Mouse (Mus musculus): ENCODE measurements at regions not wholly inside any gene's neighbourhood (a gene's known extent, or its start where the extent isn't known, plus 50 kb on each side); places are given as distances from the start of the nearest gene placed in this dataset.

DNA sequence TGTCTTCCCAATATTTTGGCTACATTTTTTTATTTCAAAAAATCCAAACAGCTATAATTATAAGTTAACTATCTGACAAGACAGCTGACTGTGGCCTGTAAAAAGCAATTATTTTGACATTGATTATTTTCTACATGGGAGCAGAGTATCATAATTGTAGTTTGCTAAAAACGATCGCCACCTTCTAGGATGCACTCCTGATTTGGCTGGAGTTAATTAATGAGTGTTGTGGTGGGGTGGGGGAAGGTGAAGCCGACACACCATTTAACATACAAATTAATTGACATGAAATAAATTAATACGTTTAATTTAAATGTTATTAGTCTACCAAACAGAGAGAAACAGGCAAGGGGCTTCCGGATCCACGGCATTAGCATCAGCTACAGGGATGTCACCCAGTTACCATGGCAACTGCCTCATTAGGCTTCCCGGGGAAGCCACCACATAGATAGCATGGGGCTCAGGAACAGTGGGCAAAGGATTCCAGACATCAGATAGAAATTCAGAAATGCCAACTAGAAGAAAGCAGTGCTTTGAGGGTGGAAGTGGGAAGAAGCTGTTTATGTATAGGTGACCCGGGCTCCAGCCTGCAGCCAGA lies 255.9 kb downstream of the Prdm2 start:
- DNase-seq, result no peak

DNA sequence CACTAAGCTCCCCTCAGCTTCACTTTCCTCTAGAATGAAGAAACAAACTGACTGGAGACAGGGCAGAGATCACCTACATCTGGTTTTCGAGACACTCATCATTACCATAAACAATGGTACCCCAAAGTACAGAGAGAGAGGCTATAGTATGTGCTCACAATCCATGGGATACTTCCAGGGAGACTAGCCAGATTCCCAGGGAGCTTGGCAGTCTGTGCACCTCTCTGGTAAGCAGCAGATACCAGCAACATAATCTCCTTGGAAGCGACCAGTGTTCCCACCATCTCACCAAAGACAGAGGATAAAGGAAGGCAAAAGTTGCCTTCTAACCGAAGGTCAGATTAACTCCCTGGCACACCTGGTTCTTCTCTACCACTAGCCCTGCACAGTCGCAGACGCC lies 256.4 kb downstream of the Prdm2 start:
- DNase-seq, result no peak

DNA sequence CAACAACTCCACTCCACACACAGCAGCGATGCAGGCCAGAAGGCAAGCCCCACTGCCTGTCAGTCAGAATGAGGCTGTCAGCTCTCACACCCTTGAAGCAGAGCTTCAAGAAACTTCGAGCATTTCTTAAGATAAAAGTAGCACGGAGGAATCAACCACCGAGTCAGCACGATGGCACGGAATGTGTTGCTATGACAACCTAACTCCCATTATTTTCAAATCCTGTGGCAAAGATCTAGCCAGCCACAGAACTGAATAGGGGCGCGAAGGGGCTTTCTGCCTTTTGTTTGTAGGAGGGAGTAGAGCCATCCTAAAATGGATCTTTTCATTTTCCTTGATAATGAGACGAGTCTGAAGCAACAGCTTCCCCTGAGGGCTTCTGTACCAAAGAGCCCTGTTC lies 259.1 kb downstream of the Prdm2 start:
- DNase-seq, result no peak

DNA sequence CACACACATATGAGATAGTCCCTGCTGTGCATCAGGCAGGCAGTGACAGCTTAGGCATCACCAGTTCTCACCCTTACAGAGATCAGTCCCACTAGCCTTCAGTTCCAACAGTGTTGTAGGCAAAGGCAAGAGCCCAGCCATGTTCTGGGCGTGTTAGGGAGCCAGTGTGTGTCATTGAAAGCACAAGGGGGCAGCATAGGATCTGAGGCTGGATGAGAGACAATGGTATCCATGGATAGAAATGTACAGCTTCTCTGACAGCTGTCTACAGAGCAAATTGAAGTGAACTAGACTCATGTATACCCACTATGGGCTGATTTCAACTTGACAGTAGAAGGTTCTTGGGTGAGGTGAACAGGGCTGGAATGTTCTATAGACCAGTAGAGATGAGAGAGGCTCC lies 259.9 kb downstream of the Prdm2 start:
- no peak for DNase-seq

DNA sequence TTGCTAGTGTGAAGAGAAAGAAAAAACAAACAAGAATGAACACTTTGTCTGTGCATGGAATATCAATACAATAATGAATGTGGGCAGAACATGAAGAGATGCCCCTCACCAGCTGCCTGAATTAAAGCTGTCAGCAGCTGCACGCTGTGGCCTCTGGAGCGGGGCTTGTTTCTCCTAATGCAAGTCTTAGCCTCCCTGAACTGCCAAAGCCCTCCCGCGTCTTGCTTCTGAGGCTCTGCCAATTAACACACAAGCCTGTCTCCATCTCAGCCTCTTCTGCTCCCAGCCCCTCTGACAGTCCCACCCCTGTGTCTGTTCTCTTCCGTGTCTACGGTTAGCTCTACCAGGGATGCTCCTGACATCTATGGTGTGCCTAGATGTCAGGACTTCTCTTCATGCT lies 265.1 kb downstream of the Prdm2 start:
- DNase-seq, result no peak

DNA sequence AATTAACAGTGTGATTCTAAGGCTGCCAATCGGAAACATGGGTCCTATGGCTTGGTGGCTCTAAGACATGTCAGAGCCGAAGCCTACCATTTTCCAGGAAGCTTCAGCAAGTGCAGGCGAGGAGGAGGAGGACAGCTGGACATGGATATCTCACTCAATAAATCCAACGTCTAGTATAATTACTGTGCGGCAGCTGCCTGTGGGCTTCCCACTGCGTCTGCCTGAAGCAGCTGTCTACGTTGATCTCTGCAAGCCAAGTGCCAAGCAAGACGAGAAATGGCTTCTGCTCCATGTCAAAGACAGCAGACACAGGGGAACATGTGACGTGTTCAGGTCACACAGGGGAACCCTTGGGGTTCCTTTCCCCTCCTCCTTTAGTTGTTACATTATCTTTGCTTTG lies 279.2 kb downstream of the Prdm2 start:
- DNase-seq, result no peak

DNA sequence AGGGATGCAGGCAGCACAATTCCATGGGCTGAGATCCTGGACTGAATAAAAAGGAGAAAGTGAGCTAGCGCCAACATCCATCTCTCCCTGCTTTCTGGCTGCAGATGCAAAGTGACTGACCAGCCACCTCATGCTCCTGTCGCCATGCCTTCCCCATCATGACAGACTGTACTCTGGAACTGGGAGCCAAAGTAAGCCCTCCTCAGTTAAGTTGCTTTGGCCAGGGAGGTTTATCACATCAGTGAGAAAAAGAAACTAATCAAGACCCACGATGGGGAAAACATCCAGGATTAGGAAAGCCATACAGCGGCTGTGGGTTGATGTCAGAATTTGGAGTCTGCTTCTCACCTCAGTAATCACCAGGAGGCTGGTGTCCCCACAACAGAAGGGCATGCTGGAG lies 283.6 kb downstream of the Prdm2 start:
- DNase-seq, result no peak

DNA sequence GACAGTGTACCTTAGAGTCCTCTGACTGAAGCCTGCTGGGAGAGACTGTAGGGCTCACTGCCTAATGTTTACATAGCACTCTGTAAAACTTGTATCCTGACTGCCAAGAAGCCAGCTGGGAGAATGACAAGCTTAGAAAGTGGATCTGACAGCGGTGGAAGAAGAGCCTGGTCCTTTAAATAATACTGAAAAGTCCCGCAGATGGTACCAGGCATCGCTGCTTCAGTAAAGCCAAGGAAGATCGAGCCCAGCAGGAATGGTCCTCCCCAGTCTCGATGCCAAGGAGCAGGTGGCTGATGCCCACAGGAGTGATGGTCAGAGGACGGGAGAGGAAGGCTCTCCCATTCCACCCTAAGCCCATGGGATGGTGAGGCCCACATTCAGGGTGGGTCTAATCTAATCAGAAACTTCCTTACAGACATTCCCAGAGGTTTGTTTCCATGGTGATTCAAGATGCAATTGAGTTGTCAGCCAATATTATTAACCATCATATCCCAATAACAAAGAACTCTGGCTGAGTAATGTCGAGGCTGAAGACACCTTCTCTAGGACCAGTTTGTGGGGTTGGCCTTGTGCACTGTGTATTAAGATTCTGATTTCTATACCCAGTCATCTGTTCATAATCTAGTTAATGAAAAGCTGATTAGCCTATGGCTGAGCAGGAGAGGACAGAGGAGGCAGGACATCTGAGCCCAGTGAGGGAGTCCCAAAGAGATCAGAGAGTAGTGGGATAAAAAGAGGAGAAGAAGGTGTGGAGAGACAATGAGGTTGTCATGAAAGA lies 285.3 kb downstream of the Prdm2 start:
- DNase-seq, result no peak

DNA sequence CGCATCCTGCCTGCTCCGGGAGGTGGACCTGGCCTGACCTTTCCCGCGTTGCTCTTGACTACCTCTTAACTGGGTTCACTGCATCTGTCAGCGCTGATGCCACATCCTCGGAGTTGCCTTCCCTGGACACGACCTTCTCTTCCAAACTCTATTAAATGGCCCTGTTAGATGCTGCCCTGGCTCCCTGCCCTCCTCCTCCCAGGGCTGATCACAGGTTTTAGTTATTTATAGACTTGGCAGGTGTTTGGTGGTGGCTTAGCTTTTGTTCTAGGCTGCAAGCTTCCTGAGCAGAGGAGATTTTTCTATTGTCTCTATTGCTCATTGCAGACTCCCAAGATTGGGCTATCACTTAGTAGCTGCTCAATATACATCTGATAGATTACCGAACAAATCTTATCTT lies 287.7 kb downstream of the Prdm2 start:
- peak; percentile 24 for DNase-seq

DNA sequence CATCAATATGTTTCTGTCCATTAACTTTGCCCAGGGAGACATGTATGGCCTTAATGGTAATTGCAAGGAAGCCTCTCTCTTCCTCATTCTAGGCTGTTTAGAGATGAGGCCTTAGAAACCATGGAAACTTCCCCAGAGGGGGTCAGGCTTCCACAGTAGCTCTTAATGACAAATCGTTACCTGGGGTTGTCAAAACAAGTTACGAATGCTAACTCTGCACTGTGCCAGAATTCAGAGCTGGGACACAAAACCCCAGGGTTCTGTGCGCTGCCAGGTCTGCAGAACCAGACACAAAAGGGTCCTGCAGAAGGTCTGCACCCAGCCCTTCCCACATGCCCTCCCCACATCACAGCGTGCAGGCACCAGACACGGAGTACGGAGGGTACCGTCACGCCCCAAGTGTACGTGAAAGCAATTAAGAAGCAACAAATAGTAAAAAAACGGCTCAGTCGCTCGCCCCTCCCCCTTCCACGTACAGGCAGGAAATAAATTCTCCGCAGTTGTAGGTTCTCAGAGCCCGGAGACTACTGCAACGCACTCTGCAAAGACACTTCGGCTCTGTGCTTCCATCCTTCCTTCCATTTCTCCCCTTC lies 303.3 kb downstream of the Prdm2 start:
- DNase-seq, result no peak

DNA sequence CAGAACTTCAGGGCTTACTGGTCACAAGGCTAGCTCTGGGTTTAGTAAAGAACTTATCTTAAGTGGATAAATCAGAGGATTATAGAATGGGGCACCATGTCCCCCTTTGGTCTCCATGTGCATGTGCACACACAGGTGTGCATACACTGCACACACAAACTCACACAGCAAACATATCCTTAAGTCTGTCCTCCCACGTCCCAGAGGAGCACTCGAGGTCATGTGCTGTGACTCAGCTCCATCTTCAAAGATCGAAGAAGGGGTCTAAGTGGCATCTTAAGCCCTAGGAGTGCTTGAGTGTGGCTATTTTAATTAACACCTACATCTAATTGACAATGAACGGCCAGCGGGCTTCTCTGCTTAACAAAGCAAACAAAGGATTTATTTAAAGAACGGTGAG lies 304.0 kb downstream of the Prdm2 start:
- DNase-seq, result no peak

DNA sequence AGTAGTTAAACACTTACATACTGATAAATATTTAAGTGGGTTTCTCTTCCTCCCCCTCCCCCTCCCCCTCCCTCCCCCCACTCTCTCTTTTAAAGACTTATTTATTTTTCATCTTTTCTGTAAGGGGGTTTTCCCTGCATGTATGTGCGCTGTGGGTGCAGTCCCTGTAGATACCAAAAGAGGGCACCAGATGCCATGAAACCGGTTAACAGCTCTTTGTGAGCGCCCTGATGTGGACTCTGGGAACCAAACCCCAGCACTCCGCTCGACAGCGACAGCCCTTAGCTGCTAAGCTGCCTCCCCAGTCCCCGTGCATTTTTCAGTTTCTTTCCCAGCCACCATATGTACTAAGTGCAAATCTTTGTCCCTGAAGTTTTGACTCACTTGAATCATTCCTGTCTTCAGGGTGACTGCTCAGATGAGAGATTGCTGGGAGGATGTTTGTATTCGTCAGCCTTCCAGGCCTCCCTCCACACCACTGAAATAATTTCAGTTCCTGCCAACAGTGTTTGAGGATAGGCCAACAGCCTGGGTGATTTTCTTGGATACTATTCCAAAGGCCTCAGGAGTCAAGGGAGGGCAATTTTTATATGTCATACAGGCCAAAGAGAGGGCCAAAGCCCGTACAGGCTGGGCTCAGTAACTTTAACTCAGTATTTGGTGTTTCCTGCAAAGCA lies 309.3 kb downstream of the Prdm2 start:
- no peak for DNase-seq

DNA sequence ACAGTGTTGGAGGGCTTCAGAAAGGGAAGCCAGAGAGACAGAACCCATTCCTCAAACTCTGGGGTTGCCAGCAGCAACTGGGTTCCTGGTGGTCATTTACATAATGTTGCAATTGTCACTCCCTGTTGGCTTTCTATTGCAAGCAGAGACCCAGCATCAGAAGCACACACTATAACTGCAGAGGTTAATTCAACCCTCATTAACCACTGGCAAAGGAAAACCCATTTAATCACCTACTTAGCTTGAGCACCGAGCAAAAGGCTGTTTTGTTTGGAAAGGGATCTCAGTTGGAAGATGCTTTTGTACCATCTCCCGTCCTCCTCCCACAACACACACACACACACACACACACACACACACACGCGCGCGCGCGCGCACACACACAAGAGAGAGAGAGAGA lies 312.0 kb downstream of the Prdm2 start:
- no peak for DNase-seq

DNA sequence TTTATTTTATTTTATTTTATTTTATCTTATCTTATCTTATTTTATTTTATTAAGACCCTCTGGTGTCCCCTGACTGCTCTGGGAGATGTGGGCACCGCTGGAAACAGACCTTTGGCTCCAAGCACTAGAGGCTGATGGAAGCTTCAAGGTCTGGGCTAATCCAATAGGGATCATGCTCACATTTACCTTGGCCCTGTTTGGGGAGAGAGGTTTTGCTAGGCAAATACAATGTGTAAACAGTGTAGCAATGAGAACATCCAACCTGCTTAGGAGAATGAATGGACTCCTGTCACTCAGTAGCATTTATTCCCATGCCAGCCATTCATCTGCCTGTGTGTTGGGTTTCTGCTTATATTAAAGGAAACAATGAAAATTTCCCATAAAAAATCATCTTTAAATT lies 313.8 kb downstream of the Prdm2 start:
- no peak for DNase-seq

DNA sequence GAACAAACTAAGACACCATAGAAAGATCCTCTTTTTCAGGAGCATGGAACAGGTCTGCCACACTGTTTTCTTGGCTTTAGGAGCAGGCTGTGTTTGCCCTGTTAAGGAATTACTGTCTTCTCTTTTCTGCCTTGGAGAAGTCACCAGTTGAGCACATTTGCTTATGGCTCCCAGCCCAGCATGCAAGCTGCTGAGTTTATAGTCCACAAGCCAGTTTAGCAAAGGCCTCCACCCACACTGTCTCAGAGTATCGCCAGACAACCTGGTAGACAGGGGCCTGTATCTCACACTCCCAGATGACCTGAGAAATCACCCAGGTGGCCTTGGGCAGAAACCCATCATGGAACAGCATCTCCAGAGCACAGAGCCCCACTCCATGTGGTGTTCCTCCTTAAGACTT lies 322.1 kb downstream of the Prdm2 start:
- no peak for DNase-seq

DNA sequence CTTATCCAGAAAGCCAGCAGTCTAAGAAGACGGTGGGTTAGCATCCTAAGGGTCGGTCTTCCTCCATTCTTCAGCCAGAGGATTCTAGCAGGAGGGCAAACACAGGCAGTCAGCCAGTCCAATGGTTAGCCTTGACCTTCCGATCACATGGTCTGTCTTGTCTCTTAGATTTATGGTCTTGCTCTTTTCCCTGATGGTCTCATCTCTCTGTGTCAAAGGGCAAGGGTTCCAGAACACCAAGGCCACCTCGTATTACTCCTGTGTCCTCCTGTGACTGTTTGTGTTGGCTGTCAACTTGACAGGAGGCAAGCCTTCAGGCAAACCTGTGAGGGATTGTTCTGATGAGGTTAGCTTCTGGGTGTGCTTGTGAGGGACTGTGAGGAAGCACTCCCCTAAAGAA lies 323.9 kb downstream of the Prdm2 start:
- no peak for DNase-seq

DNA sequence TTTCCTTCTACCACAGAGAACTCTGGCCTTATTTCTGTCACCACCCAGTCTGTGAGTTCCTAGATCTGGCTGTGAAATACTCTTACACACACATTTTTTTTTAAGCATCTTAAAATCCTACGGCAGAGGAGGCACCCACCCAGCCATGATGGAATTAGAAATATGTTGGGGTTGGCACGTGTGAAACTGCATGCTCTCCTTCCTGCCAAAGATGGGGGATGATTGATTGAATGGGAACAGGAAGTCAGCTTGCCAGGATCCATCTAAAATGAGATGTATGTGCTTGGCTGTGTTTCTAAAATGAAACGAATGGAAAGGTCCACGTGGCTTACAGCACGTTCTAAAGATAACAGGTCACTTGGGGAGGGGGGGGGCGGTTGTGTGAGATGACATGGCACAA lies 324.9 kb downstream of the Prdm2 start:
- DNase-seq, result no peak

DNA sequence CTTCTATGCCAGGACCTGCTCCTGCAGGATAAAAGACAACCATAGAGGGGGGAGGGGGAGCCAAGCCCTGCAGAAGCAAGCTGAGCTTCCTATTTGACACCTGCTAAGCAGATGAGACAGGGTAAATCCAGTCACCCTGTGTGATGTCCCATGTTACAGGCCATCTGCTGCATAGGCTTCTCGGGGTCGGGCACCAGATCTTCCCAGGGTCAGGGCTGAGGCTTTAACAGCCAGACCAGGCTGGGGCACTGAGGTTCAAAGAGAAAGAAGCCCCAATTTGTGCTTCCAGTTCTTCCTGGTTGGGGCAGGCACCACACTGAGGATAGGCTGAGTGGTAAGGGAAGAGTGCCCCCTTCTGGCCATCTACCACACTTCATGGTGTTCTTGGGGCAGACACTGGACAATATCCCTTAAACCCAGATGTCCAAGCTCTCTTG lies 332.5 kb downstream of the Prdm2 start:
- peak; percentile 81 for DNase-seq

DNA sequence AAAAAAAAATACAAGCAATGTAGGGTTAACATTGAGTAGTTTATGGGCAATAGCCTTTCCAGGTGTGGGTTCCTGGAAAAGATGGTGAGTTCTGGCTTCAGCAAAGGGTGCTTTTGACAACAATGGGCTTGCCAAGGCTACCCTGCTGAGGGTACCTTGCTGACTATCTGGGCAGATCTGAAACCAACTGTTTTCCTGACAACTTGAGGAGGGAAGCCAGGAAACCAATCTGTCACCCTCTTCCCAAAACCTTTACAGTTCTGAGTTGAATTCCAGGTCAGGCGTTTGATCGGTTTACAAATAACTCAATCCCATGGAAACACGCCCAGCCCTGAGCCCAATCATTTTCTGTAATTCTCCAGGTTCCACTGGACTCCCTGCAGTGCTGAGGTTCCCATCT lies 336.6 kb downstream of the Prdm2 start:
- no peak for DNase-seq

DNA sequence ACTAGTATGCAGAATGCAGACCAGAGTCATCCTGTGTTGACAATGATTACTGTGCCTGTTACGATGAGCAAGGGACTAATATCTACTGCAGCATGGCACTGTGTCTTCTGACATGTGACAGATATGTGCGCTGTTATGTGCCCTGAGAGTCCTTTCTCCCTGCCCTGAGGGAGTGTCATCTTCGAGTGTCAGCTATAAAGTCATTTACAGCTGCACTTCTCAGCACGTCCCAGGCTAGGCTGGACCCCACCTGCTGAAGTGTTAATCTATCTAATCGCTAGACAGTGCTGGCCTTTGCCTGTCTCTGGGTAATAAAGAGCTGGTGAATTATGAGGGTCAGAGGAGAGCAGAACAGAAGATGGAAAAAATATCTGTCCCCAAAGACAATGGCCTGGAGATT lies 337.7 kb downstream of the Prdm2 start:
- DNase-seq, result no peak

DNA sequence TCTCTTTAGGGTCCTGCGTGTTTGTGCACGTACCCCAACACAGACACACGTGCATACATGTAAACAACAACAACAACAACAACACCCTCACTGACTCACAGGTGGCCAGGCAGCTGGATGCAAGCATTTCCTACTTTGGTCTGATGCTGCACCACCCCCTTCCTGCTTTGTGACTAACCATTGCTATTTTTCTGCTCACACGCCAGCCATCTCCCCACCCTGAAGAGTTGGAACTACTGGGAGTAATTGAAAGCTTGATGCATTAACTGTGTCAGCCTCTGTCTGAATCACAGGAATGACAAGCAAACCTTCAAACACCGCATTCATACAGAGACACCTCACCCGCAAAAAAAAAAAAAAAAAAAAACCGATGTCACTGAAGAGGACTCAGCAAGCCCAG lies 346.5 kb downstream of the Prdm2 start:
- no peak for DNase-seq

DNA sequence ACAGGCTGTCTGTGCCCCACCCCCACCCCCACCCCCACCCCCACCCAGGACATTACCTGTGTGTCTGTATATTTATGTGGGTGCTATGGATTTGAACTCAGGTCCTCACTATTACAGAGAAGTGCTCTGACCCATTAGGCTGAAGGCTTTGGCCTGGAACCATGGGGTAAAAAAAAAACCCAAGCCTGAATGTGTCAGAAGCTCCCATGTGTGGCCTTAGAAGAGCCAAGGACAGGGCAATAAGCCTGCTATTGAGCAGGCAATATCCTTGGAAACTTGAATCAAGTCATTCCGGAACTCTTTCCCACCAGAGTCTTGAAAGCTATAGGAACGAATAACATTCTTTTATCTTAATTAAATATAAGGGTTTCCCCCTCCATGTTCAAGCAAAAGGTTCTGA lies 347.2 kb downstream of the Prdm2 start:
- no peak for DNase-seq

DNA sequence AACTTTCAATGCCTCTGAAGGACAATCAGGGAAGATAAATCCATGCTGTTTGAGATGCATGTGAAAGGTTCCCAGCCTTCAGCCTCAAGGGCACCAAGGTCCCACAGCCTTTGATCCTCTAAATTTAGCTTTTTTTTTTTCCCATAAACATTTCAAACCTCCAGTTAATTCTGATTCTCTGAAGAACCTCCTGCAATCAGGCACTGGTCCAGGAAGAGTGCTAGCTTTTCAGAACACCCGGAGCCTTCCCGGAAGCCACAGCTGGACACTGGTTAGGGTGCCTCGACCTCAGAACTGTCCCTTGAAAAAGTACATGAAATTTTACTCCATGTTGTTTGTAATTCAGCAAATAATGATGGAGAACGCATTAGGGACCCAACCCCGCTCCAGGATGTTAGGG lies 348.9 kb downstream of the Prdm2 start:
- DNase-seq, result peak; percentile 12

DNA sequence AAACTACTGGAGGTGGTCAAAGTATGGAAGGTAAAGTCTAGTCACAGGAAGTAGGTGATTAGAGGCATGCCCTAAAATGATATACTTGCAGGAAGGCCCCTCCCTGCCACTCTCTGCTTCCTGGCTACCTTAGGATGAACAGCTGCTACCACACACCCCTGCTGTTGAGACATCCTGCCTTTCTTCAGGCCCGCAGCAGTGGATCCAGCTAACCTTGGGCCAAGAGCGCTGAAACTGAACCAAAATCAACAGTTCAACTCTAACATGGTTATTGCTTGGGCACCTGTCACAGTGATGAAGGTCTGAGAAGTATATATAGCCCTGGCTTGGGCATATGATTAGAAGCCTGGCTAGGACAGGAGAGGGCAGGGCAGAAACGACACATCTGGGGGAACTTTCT lies 352.4 kb downstream of the Prdm2 start:
- DNase-seq, result no peak

Data from heart, postnatal 4 days (tissue).